Mouse (Mus musculus): ENCODE results near the gene Npm3. TPM values are rescaled to one million over a fixed set of nuclear protein-coding genes. Genes with fewer than 3 reads are reported as not detected.

Npm3 gene
- 44.1 and 56.0 TPM in 2 replicates for polyA plus RNA-seq (2011; ENCODE audit: insufficient read depth, insufficient read length, low replicate concordance, missing spikeins)

DNA sequence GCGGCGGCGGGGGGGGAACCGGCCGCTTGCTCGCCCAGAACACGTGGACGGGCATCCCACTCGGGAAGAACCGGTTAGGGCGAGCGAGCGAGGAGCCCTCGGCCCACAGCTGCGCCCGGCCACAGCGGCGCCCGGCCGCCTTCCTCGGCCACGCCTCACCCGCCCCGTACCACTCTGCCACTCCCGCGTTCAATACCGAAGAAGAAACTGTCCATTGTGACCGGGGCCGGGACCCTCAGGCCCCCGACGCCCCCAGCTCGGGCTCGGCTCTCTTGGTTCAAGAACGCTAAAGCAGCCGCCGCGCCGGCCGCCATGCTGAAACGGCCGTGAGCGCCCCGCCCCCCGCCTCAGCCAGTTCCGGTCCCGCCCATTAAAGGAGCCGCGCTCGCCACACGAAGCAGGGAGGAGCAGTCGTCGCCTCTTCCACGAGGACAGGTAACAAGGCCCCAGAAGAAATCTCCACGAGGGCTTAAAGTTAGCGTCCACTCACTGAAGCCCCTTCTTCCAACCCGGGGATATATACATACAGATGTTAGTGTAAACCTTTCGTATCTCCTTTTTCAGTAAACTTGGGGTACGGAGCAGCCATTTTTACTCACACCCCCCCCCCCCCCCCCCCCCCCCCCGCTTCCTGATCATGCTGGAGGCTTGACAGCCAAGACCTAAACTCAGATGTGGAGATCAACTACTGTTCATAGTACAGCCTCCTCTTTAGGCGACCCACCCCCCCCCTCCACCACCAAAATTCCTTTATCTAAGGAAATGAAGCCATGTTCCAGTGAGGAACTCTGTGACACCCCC, at the start of gene Npm3:
Npm3 (minus strand) TSS at position 349 of the 801 bp plus-strand sequence.
- Histone ChIP-seq H3K27ac (ENCODE audit: control insufficient read depth, insufficient read depth, low read depth, low read length, poor library complexity) (peak within 1 kb of the TSS; percentile 35), H3K4me1 (ENCODE audit: control insufficient read depth, insufficient read depth, low read length) (peaks cover 6% of the 10 kb centered on the region), H3K4me3 (replicated peaks; ENCODE audit: control insufficient read depth, low read depth, low read length) (peak within 1 kb of the TSS; percentile 77)
- no peak for TF ChIP-seq CTCF (IDR thresholded peaks at IDR 0.05; ENCODE audit: control insufficient read depth, insufficient read depth, low read length)
- peak; percentile 34; the same call in 1 of the 2 replicates for TF ChIP-seq POLR2A (IDR thresholded peaks at IDR 0.05; ENCODE audit: borderline replicate concordance, control insufficient read depth, low read depth, low read length)
- WGBS, result under 1% methylated on average over 57 of the region's 60 CpGs

DNA sequence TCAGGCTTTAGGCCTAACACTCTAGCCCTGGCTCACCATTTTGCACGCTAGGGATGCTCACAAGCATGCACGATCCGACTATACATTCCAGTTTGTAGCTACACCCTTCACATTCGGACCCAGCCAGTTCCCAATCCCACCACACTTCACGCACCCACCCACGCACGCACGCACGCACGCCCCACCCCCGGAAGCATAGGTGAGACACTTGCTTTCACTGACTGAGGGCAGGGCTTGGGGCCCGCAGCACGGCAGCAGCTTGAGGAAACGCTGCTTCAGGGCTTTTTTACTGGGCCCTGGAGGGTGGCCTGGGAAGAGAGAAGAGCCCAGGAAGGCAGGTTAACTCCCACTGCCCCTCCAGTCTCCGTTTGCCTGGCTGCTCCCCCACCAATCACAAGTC, 47.5 kb upstream of the Npm3 start:
- 93% methylated on average over 15 of the region's 15 CpGs for WGBS
- no peak overlapping the region for H3K4me3 ChIP-seq (replicated peaks; ENCODE audit: control insufficient read depth, low read depth, low read length)
- H3K27ac ChIP-seq (ENCODE audit: control insufficient read depth, insufficient read depth, low read depth, low read length, poor library complexity), result no peak overlapping the region
- TF ChIP-seq POLR2A (IDR thresholded peaks at IDR 0.05; ENCODE audit: borderline replicate concordance, control insufficient read depth, low read depth, low read length) (no peak), CTCF (IDR thresholded peaks at IDR 0.05; ENCODE audit: control insufficient read depth, insufficient read depth, low read length) (no peak)
- H3K4me1 ChIP-seq (ENCODE audit: control insufficient read depth, insufficient read depth, low read length), result peaks cover 2% of the 10 kb centered on the region

DNA sequence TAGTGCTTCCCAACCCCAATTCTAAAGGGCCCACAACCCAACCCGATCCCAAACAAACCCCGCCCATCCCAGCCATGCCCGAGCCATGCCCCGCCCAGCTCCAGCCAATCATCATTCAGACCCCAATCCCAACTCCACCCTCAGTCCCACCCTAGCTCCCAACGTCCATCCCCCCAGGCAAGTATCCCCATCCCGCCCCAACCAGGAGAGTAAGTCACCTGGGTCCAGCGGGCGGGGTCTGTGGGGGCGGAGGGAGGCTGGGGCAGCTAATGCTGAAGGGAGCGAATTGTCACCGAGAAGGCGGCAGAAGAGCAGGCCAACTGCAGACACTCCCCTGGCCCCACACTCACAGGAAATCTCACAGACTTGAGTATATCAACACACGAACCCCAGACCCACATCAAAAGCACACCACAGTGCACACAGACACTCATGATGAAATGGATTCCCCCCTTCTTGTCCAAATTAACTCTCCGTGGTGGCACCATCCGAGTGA, 46.7 kb upstream of the Npm3 start:
- no peak overlapping the region for H3K27ac ChIP-seq (ENCODE audit: control insufficient read depth, insufficient read depth, low read depth, low read length, poor library complexity)
- TF ChIP-seq CTCF (IDR thresholded peaks at IDR 0.05; ENCODE audit: control insufficient read depth, insufficient read depth, low read length), result no peak
- 65% methylated on average over 15 of the region's 15 CpGs for WGBS
- H3K4me1 ChIP-seq (ENCODE audit: control insufficient read depth, insufficient read depth, low read length), result peaks cover 2% of the 10 kb centered on the region
- H3K4me3 ChIP-seq (replicated peaks; ENCODE audit: control insufficient read depth, low read depth, low read length), result no peak overlapping the region

DNA sequence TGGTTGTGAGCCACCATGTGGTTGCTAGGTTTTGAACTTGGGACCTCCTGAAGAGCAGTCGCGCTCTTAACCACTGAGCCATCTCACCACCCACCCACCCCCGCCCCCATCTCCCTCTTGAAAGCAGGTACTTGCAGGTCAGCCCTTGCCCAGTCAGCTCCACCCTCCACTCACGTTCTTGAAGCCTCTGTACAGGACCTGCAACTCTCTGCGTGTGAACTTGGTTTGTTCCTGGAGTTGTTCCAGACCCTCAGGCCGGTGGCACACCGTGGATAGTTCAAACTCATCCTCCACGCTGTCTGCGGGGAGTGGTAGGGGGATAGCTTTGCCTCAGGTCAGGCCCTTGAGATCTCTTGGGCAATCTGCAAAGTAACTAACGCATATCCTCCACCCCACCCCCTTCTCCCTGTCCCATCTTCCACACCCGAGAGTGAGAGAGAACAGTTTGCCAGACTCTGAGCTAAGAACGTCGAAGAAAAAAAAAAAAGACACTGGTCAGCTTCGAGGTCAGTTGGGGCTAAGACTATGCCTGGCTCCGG, 46.1 kb upstream of the Npm3 start:
- no peak overlapping the region for H3K27ac ChIP-seq (ENCODE audit: control insufficient read depth, insufficient read depth, low read depth, low read length, poor library complexity)
- WGBS, result 56% methylated on average over 15 of the region's 15 CpGs
- TF ChIP-seq POLR2A (IDR thresholded peaks at IDR 0.05; ENCODE audit: borderline replicate concordance, control insufficient read depth, low read depth, low read length), result no peak
- no peak for TF ChIP-seq CTCF (IDR thresholded peaks at IDR 0.05; ENCODE audit: control insufficient read depth, insufficient read depth, low read length)
- H3K4me1 ChIP-seq (ENCODE audit: control insufficient read depth, insufficient read depth, low read length), result peaks cover 2% of the 10 kb centered on the region
- no peak overlapping the region for H3K4me3 ChIP-seq (replicated peaks; ENCODE audit: control insufficient read depth, low read depth, low read length)

DNA sequence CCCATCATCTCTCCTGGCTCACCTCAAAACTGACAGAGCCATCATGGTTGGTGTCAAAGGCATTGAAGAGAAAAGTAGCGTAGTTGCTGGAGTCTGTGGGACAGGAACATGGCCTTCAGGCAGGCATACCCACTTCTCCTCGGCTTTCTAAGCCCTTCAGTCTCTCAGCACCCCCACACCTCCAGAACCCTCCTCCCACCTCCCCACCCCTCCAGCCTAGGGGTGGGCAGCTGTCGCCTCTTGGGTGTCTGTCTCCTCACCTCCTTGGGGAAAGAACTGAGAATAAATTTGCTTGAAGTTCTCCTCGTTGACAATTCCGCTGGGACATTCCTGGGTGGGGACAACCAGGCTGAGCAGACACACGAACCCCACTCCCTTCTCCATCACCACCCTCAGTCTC, 45.3 kb upstream of the Npm3 start:
- no peak overlapping the region for H3K4me3 ChIP-seq (replicated peaks; ENCODE audit: control insufficient read depth, low read depth, low read length)
- peaks cover 2% of the 10 kb centered on the region for H3K4me1 ChIP-seq (ENCODE audit: control insufficient read depth, insufficient read depth, low read length)
- no peak overlapping the region for H3K27ac ChIP-seq (ENCODE audit: control insufficient read depth, insufficient read depth, low read depth, low read length, poor library complexity)
- TF ChIP-seq POLR2A (IDR thresholded peaks at IDR 0.05; ENCODE audit: borderline replicate concordance, control insufficient read depth, low read depth, low read length), result no peak
- no peak for TF ChIP-seq CTCF (IDR thresholded peaks at IDR 0.05; ENCODE audit: control insufficient read depth, insufficient read depth, low read length)
- WGBS, result 87% methylated on average over 6 of the region's 6 CpGs

DNA sequence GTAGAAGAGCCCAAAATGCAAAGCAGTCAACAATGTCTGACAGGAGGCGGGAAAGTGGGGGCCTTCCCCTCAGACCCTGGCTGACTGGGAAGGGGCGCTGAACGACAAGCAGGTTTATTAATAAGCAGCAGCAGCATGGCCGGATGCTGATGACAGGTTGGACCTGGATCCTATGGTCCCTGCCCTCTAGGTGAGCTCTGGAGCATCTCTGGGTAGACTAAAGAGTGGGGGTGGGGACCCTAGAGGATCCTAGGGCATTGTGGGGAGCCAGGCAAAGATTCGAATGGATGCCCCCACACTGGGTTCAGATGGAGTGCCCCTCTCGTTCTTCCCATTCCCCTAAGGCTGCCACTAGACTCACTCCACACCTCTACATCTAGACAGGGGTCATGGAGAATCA, 43.0 kb upstream of the Npm3 start:
- no peak for TF ChIP-seq CTCF (IDR thresholded peaks at IDR 0.05; ENCODE audit: control insufficient read depth, insufficient read depth, low read length)
- TF ChIP-seq POLR2A (IDR thresholded peaks at IDR 0.05; ENCODE audit: borderline replicate concordance, control insufficient read depth, low read depth, low read length), result no peak
- Histone ChIP-seq H3K4me1 (ENCODE audit: control insufficient read depth, insufficient read depth, low read length) (peaks cover 2% of the 10 kb centered on the region), H3K4me3 (replicated peaks; ENCODE audit: control insufficient read depth, low read depth, low read length) (no peak overlapping the region), H3K27ac (ENCODE audit: control insufficient read depth, insufficient read depth, low read depth, low read length, poor library complexity) (no peak overlapping the region)
- 90% methylated on average over 6 of the region's 6 CpGs for WGBS

DNA sequence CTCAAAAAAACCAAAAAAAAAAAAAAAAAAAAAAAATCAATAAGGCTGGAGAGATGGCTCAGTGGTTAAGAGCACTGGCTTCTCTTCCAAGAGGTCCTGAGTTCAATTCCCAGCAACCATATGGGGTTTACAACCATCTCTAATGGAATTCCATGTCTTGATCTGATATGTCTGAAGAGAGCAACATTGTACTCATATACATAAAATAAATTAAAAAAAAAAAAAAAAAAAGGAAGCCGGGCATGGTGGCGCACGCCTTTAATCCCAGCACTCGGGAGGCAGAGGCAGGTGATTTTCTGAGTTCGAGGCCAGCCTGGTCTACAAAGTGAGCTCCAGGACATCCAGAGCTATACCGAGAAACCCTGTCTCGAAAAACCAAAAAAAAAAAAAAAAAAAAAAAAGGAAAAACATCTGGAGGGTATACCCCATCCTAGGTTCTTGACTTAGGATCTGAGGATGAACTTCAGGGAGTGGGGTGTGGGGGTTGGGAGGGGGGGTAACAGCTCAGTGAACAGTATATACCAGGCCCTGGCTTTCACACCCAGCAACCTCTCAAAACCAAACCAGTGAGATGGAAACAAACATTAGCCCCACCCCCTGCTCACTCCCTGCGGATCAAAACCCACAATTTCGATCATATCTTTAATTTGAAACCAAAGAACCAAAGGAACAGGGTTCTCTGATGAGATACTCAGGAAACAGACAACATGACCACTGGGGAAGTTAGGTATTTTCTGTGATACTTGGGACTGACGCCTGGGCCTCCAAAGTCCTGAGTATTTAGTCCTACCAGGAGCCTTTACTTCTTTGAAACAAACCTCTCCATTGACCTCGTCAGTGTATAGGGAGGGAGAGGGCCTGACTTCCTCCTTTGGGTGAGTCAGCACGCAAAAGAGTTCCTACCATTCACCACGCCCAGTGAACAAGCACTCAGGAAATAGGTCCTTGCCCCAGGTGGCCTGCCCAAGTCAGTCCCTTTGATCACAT, 40.8 kb upstream of the Npm3 start:
- 38% methylated on average over 13 of the region's 13 CpGs for WGBS
- TF ChIP-seq POLR2A (IDR thresholded peaks at IDR 0.05; ENCODE audit: borderline replicate concordance, control insufficient read depth, low read depth, low read length) (no peak), CTCF (IDR thresholded peaks at IDR 0.05; ENCODE audit: control insufficient read depth, insufficient read depth, low read length) (no peak)
- H3K4me1 ChIP-seq (ENCODE audit: control insufficient read depth, insufficient read depth, low read length), result no peaks in the 10 kb centered on the region; the same call in 1 of the 2 replicates
- H3K4me3 ChIP-seq (replicated peaks; ENCODE audit: control insufficient read depth, low read depth, low read length), result no peak overlapping the region
- H3K27ac ChIP-seq (ENCODE audit: control insufficient read depth, insufficient read depth, low read depth, low read length, poor library complexity), result peak overlapping the region; percentile 2; the same call in 1 of the 2 replicates
